Mouse (Mus musculus) hematopoietic stem cell, adult 5-6 weeks (primary cell): ENCODE data around the gene Dppa4. TPM values are rescaled to one million over a fixed set of nuclear protein-coding genes. Genes with fewer than 3 reads are reported as not detected.
"Not testable (repeated sequence)": the region's sequence is repeated elsewhere in the genome, so short reads cannot be mapped to it uniquely, and the experiment has no call there.

Experiments used
- ATAC-seq, 2 experiments: fragments of 125-278 bp in 1 of 2; replicated peaks in 1 of 2; 2 replicates each; pipeline ENCODE4 v1.8.0; 2016 to 2017; ENCODE audit warnings: inconsistent platforms in 2 of 2, mild to moderate bottlenecking in 2 of 2, moderate number of reproducible peaks in 2 of 2, low read depth in 1 of 2, moderate TSS enrichment in 1 of 2; ENCODE audit not compliant: low FRiP score in 2 of 2, poor library complexity in 2 of 2, severe bottlenecking in 2 of 2, insufficient read depth in 1 of 2, low TSS enrichment in 1 of 2
- total RNA-seq: library from RNA; stranded (forward); fragments of 172-1452, 232-1000 nt; gene quantifications from 2 replicates; pipeline ENCODE4 v1.2.3, GENCODE M21; 2017

The Dppa4 gene
- not detected in 2 replicates for total RNA-seq

DNA sequence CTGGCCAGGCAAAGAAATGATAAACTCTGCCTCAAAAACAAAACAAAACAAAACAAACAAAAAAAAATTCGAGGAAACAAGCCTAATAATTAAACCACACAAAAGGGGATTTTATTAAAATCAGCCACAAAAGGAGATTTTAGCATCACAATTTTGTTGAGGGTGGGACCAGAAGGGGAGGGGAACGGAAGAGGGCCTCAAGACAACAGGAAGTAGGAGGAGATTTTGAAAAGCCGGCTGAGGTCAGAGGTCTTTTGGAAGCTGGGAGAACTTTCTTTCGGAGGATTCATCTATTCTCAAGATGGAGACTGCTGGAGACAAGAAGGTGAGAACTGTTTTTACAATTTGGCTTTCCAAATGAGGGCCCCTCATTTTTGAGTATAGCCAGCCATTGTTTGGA, at the start of gene Dppa4:
Gene Dppa4, plus strand, starts transcription at position 217 of the 400 bp plus-strand sequence.
- no peak for ATAC-seq

GRCm38 (mm10) chr16:48234999-48235398, 48.5 kb upstream of the Dppa4 start:
- ATAC-seq: no peak

DNA sequence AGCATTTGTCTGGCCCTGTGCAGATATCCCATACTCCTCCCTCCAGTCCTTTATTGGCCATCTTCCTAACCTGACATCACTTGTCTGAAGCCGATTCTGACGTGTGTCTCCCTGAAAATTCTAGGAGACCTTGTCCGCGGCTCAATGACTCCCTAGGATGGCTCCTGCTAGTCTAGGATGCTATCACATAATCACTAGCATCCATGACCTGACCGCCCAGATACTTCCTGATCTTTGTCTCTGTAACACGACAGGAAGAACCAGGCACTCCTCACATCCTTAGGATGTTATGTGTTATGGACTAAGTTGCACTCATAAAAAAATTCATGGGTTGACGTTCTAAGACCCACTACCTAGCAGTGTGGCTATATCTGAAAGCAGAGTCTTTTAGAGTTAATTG, 45.9 kb upstream of the Dppa4 start:
- no peak for ATAC-seq

DNA sequence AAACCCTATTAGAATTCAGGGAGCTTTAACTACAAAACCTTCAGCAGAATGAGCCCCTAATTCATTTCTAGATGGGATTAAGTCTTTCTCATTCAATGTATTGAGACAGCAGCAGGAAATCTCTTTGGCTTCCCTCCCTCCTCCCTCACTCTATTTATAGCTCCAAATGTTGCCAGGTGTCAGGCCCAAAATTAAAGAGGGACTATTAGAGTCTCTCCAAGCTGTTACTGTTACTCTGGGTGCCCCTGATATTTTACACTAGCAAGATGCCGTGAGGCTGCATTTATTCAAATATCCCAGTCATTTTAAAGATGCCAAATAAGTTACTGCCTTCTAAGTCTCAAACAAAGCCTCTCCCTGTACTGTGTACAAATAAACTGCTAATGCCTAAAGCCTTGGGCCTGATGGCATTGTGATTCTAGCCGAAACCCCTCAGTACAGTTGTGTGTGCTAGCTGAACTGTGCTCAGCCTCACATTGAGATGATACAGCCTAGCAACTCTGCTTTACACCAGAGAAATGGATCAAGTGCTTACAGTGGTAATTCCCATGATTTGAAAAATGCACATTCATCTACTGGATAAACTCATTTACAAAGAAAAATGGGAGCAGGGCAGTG, 36.4 kb upstream of the Dppa4 start:
- ATAC-seq: no peak

DNA sequence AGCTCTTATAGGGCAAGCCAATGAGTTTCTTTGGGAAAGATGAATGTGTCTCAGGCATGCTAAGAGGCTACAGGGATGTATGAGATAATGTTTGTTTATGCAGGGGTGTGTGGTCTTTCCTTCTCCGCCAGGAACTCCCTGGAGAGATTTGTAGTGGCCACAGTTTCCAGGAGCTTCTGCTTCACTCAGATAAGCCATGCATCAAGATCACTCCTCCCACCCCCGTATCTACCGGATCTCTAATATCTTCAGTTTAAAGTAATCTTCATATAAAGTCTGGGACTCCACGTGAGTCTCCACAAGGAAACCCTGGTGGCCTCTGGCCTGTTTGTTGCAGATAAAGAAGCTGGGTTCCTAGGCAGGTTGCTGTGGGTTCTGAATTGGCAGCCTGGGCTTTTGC, 30.7 kb upstream of the Dppa4 start:
- ATAC-seq: peak; percentile 93 to 96

DNA sequence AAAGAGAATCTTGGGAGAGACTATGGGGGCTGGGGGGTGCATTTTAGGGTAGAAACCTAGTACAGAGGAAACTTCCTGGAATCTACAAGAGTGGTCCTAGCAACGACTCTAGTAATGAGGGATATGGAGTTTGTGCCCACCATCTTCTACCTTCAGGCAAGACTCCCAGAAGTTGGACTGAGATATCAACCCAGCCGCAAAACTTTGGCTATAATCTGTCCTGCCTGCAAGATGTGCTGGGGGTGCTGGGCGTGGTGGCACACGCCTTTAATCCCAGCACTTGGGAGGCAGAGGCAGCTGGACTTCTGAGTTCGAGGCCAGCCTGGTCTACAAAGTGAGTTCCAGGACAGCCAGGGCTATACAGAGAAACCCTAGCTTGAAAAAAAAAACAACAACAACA, 28.9 kb upstream of the Dppa4 start:
- ATAC-seq: no peak

DNA sequence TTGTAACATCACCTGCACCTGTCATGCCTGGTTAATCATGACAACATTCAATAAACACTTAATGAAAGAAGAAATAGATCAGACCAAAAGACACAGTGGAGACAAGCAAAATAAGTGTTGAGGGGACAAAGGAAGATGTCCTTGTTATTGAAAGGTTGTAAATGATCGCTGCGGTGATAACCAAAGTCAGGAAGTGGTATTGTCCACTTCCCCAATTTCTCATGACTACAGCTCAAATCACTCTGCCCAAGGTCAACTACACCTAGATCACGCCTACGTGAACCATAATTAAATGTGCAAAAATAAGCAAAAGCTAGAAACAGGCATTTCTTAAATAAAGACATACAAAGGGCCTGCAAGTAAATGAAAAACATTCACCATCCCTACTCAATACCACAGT, 24.0 kb upstream of the Dppa4 start:
- ATAC-seq: peak; percentile 56

GRCm38 (mm10) chr16:48262901-48263300, 20.6 kb upstream of the Dppa4 start:
- no peak for ATAC-seq

GRCm38 (mm10) chr16:48265856-48266255, 17.7 kb upstream of the Dppa4 start:
- ATAC-seq: no peak

- ATAC-seq: no peak
Observed at GRCm38 (mm10) chr16:48276940-48277339, 6.6 kb upstream of the Dppa4 start.

GRCm38 (mm10) chr16:48280883-48281282, 2.6 kb upstream of the Dppa4 start:
- ATAC-seq: no peak

- ATAC-seq: no peak
Observed at GRCm38 (mm10) chr16:48282801-48283200, 732 bp upstream of the Dppa4 start.

DNA sequence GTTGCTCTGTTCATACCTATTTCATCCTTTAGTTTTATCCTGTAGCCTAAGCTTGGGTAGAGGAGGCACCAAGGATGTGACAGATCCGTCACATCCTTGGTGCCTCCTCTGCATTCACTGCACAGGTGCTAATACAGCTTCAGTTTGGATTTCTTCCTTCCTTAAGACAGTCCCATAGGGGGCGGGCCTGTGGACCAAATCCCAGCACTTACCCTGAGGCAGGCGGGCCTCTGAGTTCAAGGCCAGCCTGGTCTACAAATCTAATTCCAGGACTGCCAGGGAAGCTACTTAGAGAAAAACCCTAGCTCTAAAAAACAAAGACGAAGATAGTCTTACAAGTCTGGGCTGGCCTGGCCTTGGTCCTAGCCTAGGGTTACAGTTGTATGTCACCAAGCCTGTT, 2.0 kb downstream of the Dppa4 start:
- no peak for ATAC-seq

DNA sequence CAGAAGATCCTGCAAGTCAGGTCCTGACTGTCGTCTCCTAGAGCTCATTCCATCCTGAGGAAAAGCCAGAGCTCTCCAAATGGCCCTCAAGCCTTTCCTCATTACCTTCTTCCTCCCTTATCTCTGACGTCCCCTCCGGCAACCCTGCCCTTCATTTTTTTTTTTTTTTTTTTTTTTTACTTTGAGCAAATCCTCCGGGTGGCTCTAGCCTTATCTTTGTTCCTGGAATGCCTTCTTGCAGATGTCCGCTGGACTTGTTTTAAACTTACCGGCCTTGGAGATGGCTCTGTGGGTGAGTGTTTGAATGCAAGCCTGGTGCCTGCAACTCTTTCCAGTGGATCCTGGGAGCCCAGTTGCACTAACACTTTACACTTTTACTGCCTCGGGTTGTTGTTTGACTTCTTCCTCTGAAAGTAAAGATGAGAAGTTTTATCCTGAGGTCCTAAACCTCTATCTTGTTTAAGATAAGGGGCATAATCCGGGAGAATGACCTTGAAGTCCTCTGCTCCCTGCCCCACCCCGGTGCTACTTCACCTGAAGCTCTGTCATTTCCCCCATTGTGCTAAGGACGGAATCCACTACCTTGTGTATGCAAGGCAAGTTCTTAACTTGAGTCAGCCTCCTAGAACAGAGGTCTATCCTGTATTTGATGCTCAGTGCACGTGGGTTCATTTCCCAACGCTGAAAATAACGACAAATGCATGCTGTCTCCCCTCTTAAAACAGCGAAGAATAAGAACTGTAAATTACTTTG, 14.0 kb downstream of the Dppa4 start:
- no peak for ATAC-seq

- ATAC-seq: peak; percentile 66 to 67; a peak in 3 of 4 replicates
Observed at GRCm38 (mm10) chr16:48299884-48300283, 16.4 kb downstream of the Dppa4 start.

DNA sequence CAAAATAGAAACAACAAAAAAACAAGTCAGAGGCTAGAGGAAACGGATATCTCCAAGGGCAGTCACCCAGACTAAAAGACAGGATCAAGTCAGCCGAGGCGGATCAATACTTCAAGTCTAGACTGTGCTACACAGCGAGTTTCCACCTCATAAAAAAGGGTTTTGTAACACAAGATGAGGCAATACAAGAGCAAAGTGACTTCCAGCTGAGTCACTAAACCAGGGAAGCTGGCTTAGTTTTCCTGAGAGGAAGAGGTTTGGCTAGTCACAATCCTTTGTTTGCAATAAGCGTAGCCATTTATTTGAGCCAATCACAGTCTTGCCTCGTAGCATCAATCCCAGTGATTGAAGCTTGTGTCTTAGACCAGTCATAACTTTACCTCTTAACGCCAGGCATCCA, 20.0 kb downstream of the Dppa4 start, which contains the start of gene Dppa2:
Gene Dppa2, plus strand, starts transcription at position 400 of the 400 bp plus-strand sequence.
- ATAC-seq: no peak

DNA sequence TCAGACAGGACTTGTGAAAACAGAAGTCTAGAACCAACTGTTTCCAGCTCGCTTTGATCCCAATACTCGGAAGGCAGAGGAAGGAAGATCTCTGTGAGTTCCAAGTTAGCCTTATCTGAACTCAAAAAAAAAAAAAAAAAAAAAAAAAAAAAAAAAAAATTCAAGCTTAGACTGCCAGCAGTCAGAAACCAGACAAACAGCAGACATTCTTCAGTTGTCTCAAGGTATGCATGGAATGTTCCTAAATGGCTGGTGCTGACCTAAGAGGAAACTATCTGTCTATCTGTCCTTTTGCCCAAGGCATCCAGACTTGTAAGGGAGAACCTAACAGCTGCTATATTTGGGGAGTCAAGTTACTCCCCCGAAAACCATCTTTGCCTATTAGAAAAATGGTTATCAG, 20.4 kb downstream of the Dppa4 start:
- ATAC-seq: no peak

- ATAC-seq: not testable (repeated sequence)
Observed at GRCm38 (mm10) chr16:48308916-48309315, 25.4 kb downstream of the Dppa4 start.
